Mouse (Mus musculus): ENCODE measurements around the gene Cyb561d2.

- TF ChIP-seq POLR2A (IDR thresholded peaks at IDR 0.05; ENCODE audit: control insufficient read depth, low read depth, low read length) (no peak), CTCF (IDR thresholded peaks at IDR 0.05; ENCODE audit: control insufficient read depth, insufficient read depth, insufficient replicate concordance, low read depth, low read length) (no peak)
Measured at GRCm38 (mm10) chr9:107538231-107538630, 3.8 kb downstream of the Cyb561d2 start.

All from testis, adult 2 months (tissue).